Mouse (Mus musculus): ENCODE data around the gene Gosr1.
"Not testable (repeated sequence)": the region's sequence is repeated elsewhere in the genome, so short reads cannot be mapped to it uniquely, and the experiment has no call there.

Gene Gosr1

GRCm38 (mm10) chr11:76735753-76736324 is 27.5 kb downstream of the Gosr1 start:
- no peak for DNase-seq (ENCODE audit: low spot score in 2 of 2)

- no peak for DNase-seq (ENCODE audit: low spot score in 2 of 2)
Observed at GRCm38 (mm10) chr11:76734560-76734959, 28.8 kb downstream of the Gosr1 start.

GRCm38 (mm10) chr11:76730650-76731049 is 32.7 kb downstream of the Gosr1 start:
- no peak for DNase-seq (ENCODE audit: low spot score in 2 of 2)

- no peak for DNase-seq (ENCODE audit: low spot score in 2 of 2)
Observed at GRCm38 (mm10) chr11:76728093-76728492, 35.3 kb downstream of the Gosr1 start.

GRCm38 (mm10) chr11:76723911-76724310 is 39.5 kb downstream of the Gosr1 start:
- DNase-seq (ENCODE audit: low spot score in 2 of 2): no peak

- DNase-seq (ENCODE audit: low spot score in 2 of 2): no peak
Observed at GRCm38 (mm10) chr11:76717000-76717399, 46.4 kb downstream of the Gosr1 start.

GRCm38 (mm10) chr11:76709625-76710452 is 53.5 kb downstream of the Gosr1 start:
- peak in 1 of 2 experiments; percentile 74 for DNase-seq (ENCODE audit: low spot score in 2 of 2)

GRCm38 (mm10) chr11:76708881-76709280 is 54.5 kb downstream of the Gosr1 start:
- DNase-seq (ENCODE audit: low spot score in 2 of 2): peak in 1 of 2 experiments; percentile 29

- DNase-seq (ENCODE audit: low spot score in 2 of 2): peak in 1 of 2 experiments; percentile 53
Observed at GRCm38 (mm10) chr11:76708066-76708465, 55.3 kb downstream of the Gosr1 start.

GRCm38 (mm10) chr11:76707656-76708055 is 55.7 kb downstream of the Gosr1 start:
- peak in 1 of 2 experiments; percentile 24 for DNase-seq (ENCODE audit: low spot score in 2 of 2)

- no peak for DNase-seq (ENCODE audit: low spot score in 2 of 2)
Observed at GRCm38 (mm10) chr11:76699626-76700025, 63.8 kb downstream of the Gosr1 start.

- DNase-seq (ENCODE audit: low spot score in 2 of 2): no peak
Observed at GRCm38 (mm10) chr11:76695810-76696209, 67.6 kb downstream of the Gosr1 start.

GRCm38 (mm10) chr11:76692096-76692495 is 71.3 kb downstream of the Gosr1 start:
- no peak for DNase-seq (ENCODE audit: low spot score in 2 of 2)

GRCm38 (mm10) chr11:76685604-76686003 is 77.8 kb downstream of the Gosr1 start:
- DNase-seq (ENCODE audit: low spot score in 2 of 2): no peak

GRCm38 (mm10) chr11:76679508-76679907 is 83.9 kb downstream of the Gosr1 start, which contains the start of gene Trarg1:
Gene Trarg1, plus strand, starts transcription at chr11:76679808.
- DNase-seq (ENCODE audit: low spot score in 2 of 2): not testable (repeated sequence)

Measured in urinary bladder, postnatal 36 days (tissue).